In the genomic region with DNA sequence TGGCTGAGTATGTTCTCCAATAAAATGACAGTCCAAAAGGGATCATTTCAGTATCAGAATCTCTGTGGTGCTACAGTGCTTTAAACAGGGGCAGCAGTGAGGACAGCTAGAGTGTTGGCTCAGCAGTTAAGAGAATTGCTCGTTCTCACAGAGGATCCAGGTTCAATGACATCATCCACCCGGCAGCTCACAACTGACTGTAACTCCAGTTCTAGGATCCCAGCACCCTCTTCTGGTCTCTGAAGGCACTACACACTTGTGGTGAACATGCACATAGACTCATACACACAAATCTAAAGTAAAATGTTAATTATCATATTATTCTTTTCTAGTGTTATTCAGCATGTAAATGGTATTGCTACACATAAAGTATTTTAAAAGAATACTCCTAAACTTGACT, we compare ENCODE assay signal across 22 mouse cellular contexts.
"Had no signal": no experiment of that assay in that cellular context is flagged by ENCODE, and none has a peak within 500 bp of the region (broad histone marks: within the 10 kb centered on the region; RNA-seq: fewer than 3 reads in every experiment).

No protein-coding gene starts in this region.

- DNase-seq: kidney, adult 18-20 months; kidney, adult 9 months; kidney, postnatal 14 days; kidney, postnatal 4 days; layer of hippocampus, postnatal 36 days; lung, adult 18-20 months; lung, postnatal 10 days; lung, postnatal 36 days; retina, postnatal 1 day; right cerebral cortex, postnatal 25 days; spleen, adult 18-20 months; thymus, adult 18-20 months; thymus, postnatal 36 days had no signal

- H3K4me3 ChIP-seq: left cerebral cortex, adult 2 months; lung, embryonic 15.5 days; megakaryocyte, embryonic 14.5 days; midbrain, embryonic 10.5 days; midbrain, embryonic 13.5 days; neural tube, embryonic 12.5 days; neural tube, embryonic 15.5 days; stomach, embryonic 15.5 days had no signal

- H3K27me3 ChIP-seq: lung, embryonic 15.5 days; midbrain, embryonic 13.5 days; neural tube, embryonic 12.5 days; neural tube, embryonic 15.5 days; stomach, embryonic 15.5 days had no signal

- H3K4me2 ChIP-seq: lung, embryonic 15.5 days; midbrain, embryonic 13.5 days; neural tube, embryonic 12.5 days; neural tube, embryonic 15.5 days; stomach, embryonic 15.5 days had no signal

- H3K4me1 ChIP-seq: lung, embryonic 15.5 days; megakaryocyte, embryonic 14.5 days; midbrain, embryonic 10.5 days; neural tube, embryonic 12.5 days; stomach, embryonic 15.5 days had no signal

- ATAC-seq: midbrain, embryonic 13.5 days had no signal

- H3K9ac ChIP-seq: liver, embryonic 14.5 days; lung, embryonic 15.5 days; midbrain, embryonic 13.5 days; neural tube, embryonic 12.5 days; neural tube, embryonic 15.5 days; stomach, embryonic 15.5 days had no signal

- H3K27ac ChIP-seq: left cerebral cortex, adult 2 months; liver, embryonic 14.5 days; lung, embryonic 15.5 days; midbrain, embryonic 10.5 days; midbrain, embryonic 13.5 days; neural tube, embryonic 12.5 days; neural tube, embryonic 15.5 days; stomach, embryonic 15.5 days had no signal

- H3K9me3 ChIP-seq: lung, embryonic 15.5 days; midbrain, embryonic 10.5 days; neural tube, embryonic 12.5 days; neural tube, embryonic 15.5 days; stomach, embryonic 15.5 days had no signal

- H3K36me3 ChIP-seq: lung, embryonic 15.5 days; midbrain, embryonic 10.5 days; midbrain, embryonic 13.5 days; neural tube, embryonic 12.5 days; neural tube, embryonic 15.5 days; stomach, embryonic 15.5 days had no signal
